Mouse (Mus musculus) ES-Bruce4 (cell line): Measurements from ENCODE around the gene Hist1h2be. TPM values are rescaled to one million over a fixed set of nuclear protein-coding genes. Genes with fewer than 3 reads are reported as not detected.
"Not testable (repeated sequence)": the region's sequence is repeated elsewhere in the genome, so short reads cannot be mapped to it uniquely, and the experiment has no call there.

Source experiments
- H3K27ac ChIP-seq: 2 replicates; pipeline ENCODE4 v1.5.1; 2012; ENCODE audit warnings: low read length, inconsistent platforms; ENCODE audit not compliant: insufficient read depth
- H3K27me3 ChIP-seq: 2 replicates; pipeline ENCODE4 v1.6.1; 2012; ENCODE audit warnings: mild to moderate bottlenecking, low read length, inconsistent platforms; ENCODE audit not compliant: control insufficient read depth, poor library complexity, insufficient read depth, severe bottlenecking
- H3K36me3 ChIP-seq: 2 replicates; pipeline ENCODE4 v1.6.1; 2012; ENCODE audit warnings: inconsistent platforms, mild to moderate bottlenecking, low read length, moderate library complexity; ENCODE audit not compliant: control insufficient read depth, poor library complexity, insufficient read depth, severe bottlenecking
- H3K4me1 ChIP-seq: one replicate; pipeline ENCODE4 v1.8.1; 2011; ENCODE audit warnings: low read length; ENCODE audit not compliant: control insufficient read depth, insufficient read depth
- H3K4me3 ChIP-seq: 2 replicates; pipeline ENCODE4 v1.5.1; 2011; ENCODE audit warnings: low read depth, mild to moderate bottlenecking, low read length
- H3K9ac ChIP-seq: 2 replicates; pipeline ENCODE4 v1.6.1; 2012; ENCODE audit warnings: low read depth, mild to moderate bottlenecking, inconsistent platforms; ENCODE audit not compliant: poor library complexity, severe bottlenecking
- H3K9me3 ChIP-seq: replicated peaks from 2 replicates; pipeline ENCODE4 v1.6.1; 2012; ENCODE audit warnings: mild to moderate bottlenecking, low read length, inconsistent platforms; ENCODE audit not compliant: control insufficient read depth, poor library complexity, insufficient read depth, severe bottlenecking
- CTCF ChIP-seq: IDR thresholded peaks from one replicate; pipeline ENCODE4 v1.8.1; 2011; ENCODE audit warnings: low read depth, low read length
- EP300 ChIP-seq: IDR thresholded peaks from 2 replicates; pipeline ENCODE4 v1.6.1; 2011; ENCODE audit warnings: low read depth, low read length; ENCODE audit not compliant: insufficient read depth
- POLR2A ChIP-seq: IDR thresholded peaks from one replicate; pipeline ENCODE4 v1.8.1; 2011; ENCODE audit warnings: low read length; ENCODE audit not compliant: insufficient read depth
- polyA plus RNA-seq: library from polyadenylated mRNA; stranded (reverse); fragments of >200 nt; gene quantifications from 2 replicates; pipeline ENCODE4 v1.2.4, GENCODE M21; 2011; ENCODE audit warnings: low read depth; ENCODE audit not compliant: missing spikeins, insufficient read depth, insufficient read length

Gene Hist1h2be
- polyA plus RNA-seq, 1 experiment, result 1.8 TPM

DNA sequence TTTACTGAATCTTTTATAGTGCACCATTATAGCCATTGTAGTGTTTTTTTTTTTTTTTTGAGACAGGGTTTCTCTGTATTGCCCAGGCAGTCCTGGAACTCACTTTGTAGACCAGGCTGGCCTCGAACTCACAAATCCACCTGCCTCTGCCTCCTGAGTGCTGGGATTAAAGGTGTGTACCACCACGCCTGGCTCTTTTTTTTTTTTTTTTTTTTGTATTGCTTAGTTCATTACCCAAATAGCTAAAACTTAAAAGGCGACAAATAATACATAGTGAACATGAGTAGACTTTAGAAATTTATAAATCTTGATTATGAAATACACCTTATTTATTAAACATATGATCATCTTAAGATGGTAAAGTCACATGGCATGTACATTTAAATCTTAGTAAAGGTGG is 79.4 kb downstream of the Hist1h2be start:
- TF ChIP-seq EP300, result no peak
- no peak for TF ChIP-seq CTCF
- TF ChIP-seq POLR2A, result no peak
- Histone ChIP-seq H3K27me3 (no peaks in the 10 kb centered on the region), H3K9ac (no peak overlapping the region), H3K4me1 (peaks cover 1% of the 10 kb centered on the region), H3K36me3 (no peaks in the 10 kb centered on the region), H3K27ac (no peak overlapping the region), H3K9me3 (no peaks in the 10 kb centered on the region), H3K4me3 (no peak overlapping the region)

DNA sequence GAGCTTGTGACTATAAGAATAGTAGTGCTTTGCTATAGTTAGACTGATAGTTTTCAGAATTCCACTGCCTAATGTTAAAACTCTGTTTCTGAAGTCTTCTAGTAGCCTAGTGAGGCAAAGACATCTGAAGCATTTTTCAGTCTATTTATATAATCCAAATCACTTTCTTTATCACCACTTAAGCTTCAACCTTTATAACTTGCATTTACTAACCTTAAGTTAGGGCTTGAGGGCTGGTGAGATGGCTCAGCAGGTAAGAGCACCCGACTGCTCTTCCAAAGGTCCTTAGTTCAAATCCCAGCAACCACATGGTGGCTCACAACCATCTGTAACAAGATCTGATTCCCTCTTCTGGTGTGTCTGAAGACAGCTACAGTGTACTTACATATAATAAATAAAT is 81.1 kb downstream of the Hist1h2be start:
- not testable (repeated sequence) for H3K36me3 ChIP-seq, H3K9me3 ChIP-seq

DNA sequence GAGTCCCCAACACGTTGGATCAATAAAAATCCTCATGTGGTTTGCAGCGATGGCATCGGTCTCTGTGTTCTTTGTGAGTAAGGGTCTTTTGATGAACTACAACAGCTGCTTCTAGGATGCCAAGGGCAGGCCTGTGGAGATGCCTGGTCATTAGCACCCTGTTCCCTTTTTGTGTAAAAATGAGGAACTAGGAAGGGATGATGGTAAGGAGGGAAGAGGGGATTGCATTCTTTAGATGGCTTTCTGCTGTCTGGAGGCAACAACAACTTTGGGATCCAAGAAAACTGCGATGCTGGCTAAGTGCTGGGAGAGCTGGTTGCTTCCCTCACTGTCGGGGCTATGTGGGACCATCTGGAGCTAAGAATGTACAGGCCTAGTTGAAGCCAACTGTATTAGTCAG is 82.7 kb downstream of the Hist1h2be start:
- Histone ChIP-seq H3K9me3 (no peaks in the 10 kb centered on the region), H3K4me3 (no peak overlapping the region), H3K27me3 (no peaks in the 10 kb centered on the region), H3K9ac (no peak overlapping the region), H3K4me1 (peaks cover 1% of the 10 kb centered on the region), H3K27ac (no peak overlapping the region), H3K36me3 (no peaks in the 10 kb centered on the region)
- TF ChIP-seq EP300 (no peak), POLR2A (no peak), CTCF (no peak)

More for the DNA sequence above, 81.1 kb downstream of the Hist1h2be start:
- H3K27ac ChIP-seq, H3K9ac ChIP-seq, H3K27me3 ChIP-seq, H3K4me3 ChIP-seq, H3K4me1 ChIP-seq: not testable (repeated sequence)

DNA sequence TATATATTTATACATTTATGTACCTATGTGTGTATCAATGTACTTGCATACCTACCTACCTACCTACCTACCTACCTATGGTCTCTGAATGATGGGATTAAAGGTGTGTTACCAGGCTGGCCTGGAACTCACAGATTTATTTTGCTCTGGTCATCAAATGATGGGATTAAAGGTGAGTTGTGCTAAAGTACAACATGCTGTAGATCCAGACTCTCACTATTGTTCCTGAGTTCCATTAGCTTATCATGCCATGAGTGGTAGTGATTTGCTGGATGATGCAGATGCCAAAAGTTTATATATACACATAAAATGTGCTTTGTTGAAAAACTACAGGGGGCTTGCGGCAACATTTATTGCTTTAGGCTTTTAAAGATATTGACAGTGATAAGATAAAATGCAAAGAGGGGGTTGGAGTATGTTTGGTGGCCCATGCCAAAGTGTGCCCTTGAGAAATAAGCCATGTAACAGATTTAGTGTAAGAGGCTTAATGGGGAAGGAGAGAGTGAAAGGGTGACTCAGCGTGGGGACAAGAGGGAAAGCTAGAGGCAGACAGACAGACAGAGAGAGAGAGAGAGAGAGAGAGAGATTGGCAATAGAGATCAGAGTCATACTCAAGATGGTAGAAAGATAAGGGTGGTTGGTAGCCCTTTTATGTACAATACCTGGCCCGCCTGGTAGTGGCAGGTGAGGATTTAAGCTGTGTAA is 83.8 kb downstream of the Hist1h2be start:
- TF ChIP-seq POLR2A, result no peak
- TF ChIP-seq CTCF, result no peak
- TF ChIP-seq EP300, result no peak
- H3K27me3 ChIP-seq, result no peaks in the 10 kb centered on the region
- no peak overlapping the region for H3K4me3 ChIP-seq
- H3K36me3 ChIP-seq, result no peaks in the 10 kb centered on the region
- H3K27ac ChIP-seq, result no peak overlapping the region
- no peaks in the 10 kb centered on the region for H3K9me3 ChIP-seq
- peak overlapping the region; percentile 40; the same call in 1 of the 2 replicates for H3K9ac ChIP-seq
- H3K4me1 ChIP-seq, result peaks cover 1% of the 10 kb centered on the region

DNA sequence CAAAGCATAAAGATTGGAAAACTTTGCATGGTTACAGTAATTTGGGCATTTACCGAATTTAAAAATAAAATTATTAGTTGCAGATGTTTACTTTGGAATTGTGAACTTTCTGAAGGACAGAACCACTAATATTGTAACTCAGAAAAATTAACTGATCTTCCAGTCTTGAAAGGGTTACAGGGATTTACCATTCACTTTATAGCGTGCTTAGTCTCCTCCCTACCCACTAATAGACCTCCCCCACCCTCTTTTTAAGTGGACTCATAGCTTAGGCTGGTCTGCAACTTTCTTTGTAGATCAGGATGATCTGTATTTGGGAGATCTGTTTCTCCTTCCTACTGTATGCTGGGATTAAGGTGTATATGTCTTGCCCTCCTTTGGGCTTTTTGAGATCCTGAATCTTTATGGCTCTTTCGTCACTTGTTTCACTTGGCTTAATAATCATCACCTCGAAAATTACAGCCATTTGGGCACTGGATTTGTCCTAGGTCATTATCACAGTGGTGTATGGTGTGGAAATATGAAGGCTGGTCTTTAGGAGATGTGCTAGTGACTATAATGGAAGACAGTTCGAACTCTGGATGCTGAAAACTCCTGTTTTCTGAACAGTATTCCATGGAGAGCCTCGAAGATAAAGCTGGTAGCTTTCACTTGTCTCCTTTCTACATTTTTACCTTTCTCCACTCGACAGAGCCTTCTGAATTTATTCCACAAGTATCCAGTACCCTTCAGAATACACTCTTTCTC is 84.7 kb downstream of the Hist1h2be start:
- no peaks in the 10 kb centered on the region for H3K27me3 ChIP-seq

More for the DNA sequence above, 84.7 kb downstream of the Hist1h2be start:
- Histone ChIP-seq H3K4me1 (peaks cover 1% of the 10 kb centered on the region), H3K4me3 (peak overlapping the region; percentile 18; the same call in 1 of the 2 replicates), H3K9me3 (no peaks in the 10 kb centered on the region), H3K36me3 (no peaks in the 10 kb centered on the region), H3K27ac (peak overlapping the region; percentile 75), H3K9ac (peak overlapping the region; percentile 86)
- TF ChIP-seq CTCF (no peak), POLR2A (no peak), EP300 (no peak)
